Mouse (Mus musculus): ENCODE results near the gene Cyba. TPM values are rescaled to one million over a fixed set of nuclear protein-coding genes. Genes with fewer than 3 reads are reported as not detected.

The Cyba gene
- polyA plus RNA-seq, 1 experiment from 2014 or later, result 42.6 TPM

- H3K4me1 ChIP-seq, result peaks cover 15% of the 10 kb centered on the region
Observed at GRCm38 (mm10) chr8:122462510-122462909, 29.8 kb upstream of the Cyba start.

GRCm38 (mm10) chr8:122461473-122462148 lies 28.9 kb upstream of the Cyba start:
- H3K27ac ChIP-seq, result 0 out of 2 replicates have a peak overlapping the region, but pooled peaks have one; percentile 14
- peaks cover 15% of the 10 kb centered on the region for H3K4me1 ChIP-seq
- no peak overlapping the region for H3K4me2 ChIP-seq

More at GRCm38 (mm10) chr8:122462510-122462909, 29.8 kb upstream of the Cyba start:
- Histone ChIP-seq H3K9me3 (no peaks in the 10 kb centered on the region), H3K4me2 (no peak overlapping the region), H3K36me3 (replicated peaks) (peaks cover 13% of the 10 kb centered on the region), H3K4me3 (replicated peaks) (no peak overlapping the region), H3K27ac (no peak overlapping the region), H3K27me3 (peaks cover 66% of the 10 kb centered on the region), H3K9ac (no peak overlapping the region)
- 74% methylated on average over 8 of the region's 8 CpGs for WGBS
- no peak for ATAC-seq (ENCODE audit: low FRiP score)

DNA sequence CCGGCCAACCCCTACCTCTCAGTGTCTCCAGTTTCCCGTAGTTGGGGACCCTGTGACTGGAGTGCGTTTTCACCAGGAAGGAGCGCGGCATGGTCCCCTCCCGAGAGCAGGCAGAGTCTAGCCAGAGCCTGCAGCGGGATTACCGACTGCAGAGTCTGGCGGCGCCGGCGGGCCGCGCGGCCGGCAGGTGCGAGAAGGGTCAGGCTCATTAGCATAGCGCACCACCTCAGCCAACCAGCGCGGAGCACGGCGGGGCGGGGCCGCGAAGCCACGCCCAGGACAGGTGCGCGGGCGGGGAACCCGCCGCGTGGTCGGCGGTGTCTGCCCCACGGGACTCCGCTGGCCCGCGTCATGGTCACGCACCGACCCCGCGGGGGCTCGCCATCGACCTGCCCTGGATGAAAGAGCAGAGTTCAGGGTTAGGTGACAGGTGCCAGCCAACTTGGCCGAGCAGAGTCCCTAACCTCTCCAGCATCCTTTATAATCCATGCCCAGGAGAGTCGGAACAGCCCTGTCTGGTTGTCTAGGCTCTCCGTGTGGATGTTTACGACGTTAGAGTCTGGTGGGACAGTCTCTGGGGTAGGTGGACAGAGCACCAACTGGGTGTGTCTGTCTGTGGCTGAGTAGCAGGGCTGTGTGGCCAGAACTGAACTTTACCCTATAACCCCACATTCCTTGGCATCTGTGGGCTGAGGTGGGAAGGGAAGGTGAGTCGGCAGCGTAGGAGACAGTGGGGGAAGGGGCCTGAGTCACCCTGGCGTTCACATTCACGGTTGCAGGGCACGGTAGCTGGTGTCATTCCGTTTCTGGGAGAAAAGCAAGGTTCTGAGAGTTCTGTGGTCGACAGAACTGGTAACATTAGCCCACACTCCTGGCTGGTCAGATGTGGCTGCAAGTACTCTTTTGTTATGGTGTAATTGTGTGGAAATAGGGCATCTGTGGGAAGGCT lies 28.1 kb upstream of the Cyba start, which contains the start of gene Snai3:
Gene Snai3 (minus strand): TSS at position 210 of the 949 bp plus-strand sequence.
- peaks cover 15% of the 10 kb centered on the region for H3K4me1 ChIP-seq
- WGBS, result 2% methylated on average over 55 of the region's 56 CpGs
- peak; percentile 64 for ATAC-seq (ENCODE audit: low FRiP score)
- H3K9me3 ChIP-seq, result no peaks in the 10 kb centered on the region
- H3K27me3 ChIP-seq, result peaks cover 82% of the 10 kb centered on the region
- no peak within 1 kb of the TSS for H3K27ac ChIP-seq
- H3K9ac ChIP-seq, result peak within 1 kb of the TSS; percentile 40; the same call in 1 of the 2 replicates
- H3K4me3 ChIP-seq (replicated peaks), result peak within 1 kb of the TSS; percentile 37
- peak within 1 kb of the TSS; percentile 65 for H3K4me2 ChIP-seq
- no peaks in the 10 kb centered on the region for H3K36me3 ChIP-seq (replicated peaks)

More at GRCm38 (mm10) chr8:122461473-122462148, 28.9 kb upstream of the Cyba start:
- Histone ChIP-seq H3K36me3 (replicated peaks) (peaks cover 4% of the 10 kb centered on the region), H3K4me3 (replicated peaks) (no peak overlapping the region), H3K27me3 (peaks cover 75% of the 10 kb centered on the region), H3K9ac (no peak overlapping the region), H3K9me3 (no peaks in the 10 kb centered on the region)
- WGBS, result 62% methylated on average over 11 of the region's 11 CpGs
- ATAC-seq (ENCODE audit: low FRiP score), result no peak

DNA sequence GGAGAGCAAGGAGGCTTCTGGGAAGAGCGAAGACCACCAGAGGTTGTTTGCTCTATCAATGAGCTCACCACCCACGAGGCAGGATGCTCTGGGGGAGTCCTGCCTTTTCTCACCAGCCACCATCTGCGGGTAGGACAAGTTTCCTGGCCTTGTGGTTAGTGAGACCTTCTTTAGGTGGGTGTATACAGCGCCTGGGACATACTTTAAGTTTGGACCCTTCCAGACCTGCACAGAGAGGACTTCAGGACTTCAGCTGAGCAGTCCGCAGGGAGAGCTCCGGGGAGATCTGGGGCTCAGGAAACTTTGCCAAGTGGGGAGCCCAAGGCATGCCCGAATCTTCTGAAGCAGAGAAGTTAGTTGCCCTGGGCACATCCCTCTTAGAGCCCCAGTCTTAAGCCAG lies 27.3 kb upstream of the Cyba start:
- Histone ChIP-seq H3K27me3 (peaks cover 82% of the 10 kb centered on the region), H3K4me2 (peak overlapping the region; percentile 65), H3K36me3 (replicated peaks) (no peaks in the 10 kb centered on the region), H3K9ac (no peak overlapping the region), H3K4me3 (replicated peaks) (peak overlapping the region; percentile 37; the same call in 1 of the 2 replicates), H3K4me1 (peaks cover 15% of the 10 kb centered on the region), H3K9me3 (no peaks in the 10 kb centered on the region), H3K27ac (no peak overlapping the region)
- WGBS, result 30% methylated on average over 7 of the region's 7 CpGs
- ATAC-seq (ENCODE audit: low FRiP score), result no peak

- no peak overlapping the region for H3K4me3 ChIP-seq (replicated peaks)
- H3K27me3 ChIP-seq, result peaks cover 82% of the 10 kb centered on the region
- no peaks in the 10 kb centered on the region for H3K36me3 ChIP-seq (replicated peaks)
- no peak for ATAC-seq (ENCODE audit: low FRiP score)
- no peak overlapping the region for H3K4me2 ChIP-seq
- H3K9ac ChIP-seq, result no peak overlapping the region
- peaks cover 15% of the 10 kb centered on the region for H3K4me1 ChIP-seq
- H3K9me3 ChIP-seq, result no peaks in the 10 kb centered on the region
- H3K27ac ChIP-seq, result no peak overlapping the region
- WGBS, result 53% methylated on average over 6 of the region's 6 CpGs
Observed at GRCm38 (mm10) chr8:122459218-122459900, 26.6 kb upstream of the Cyba start.

GRCm38 (mm10) chr8:122457171-122457570 lies 24.4 kb upstream of the Cyba start:
- Histone ChIP-seq H3K36me3 (replicated peaks) (no peaks in the 10 kb centered on the region), H3K27me3 (peaks cover 61% of the 10 kb centered on the region), H3K4me1 (peaks cover 15% of the 10 kb centered on the region), H3K4me2 (no peak overlapping the region), H3K9ac (no peak overlapping the region), H3K27ac (no peak overlapping the region), H3K9me3 (no peaks in the 10 kb centered on the region), H3K4me3 (replicated peaks) (no peak overlapping the region)
- ATAC-seq (ENCODE audit: low FRiP score), result no peak
- WGBS, result 73% methylated on average over 11 of the region's 11 CpGs

DNA sequence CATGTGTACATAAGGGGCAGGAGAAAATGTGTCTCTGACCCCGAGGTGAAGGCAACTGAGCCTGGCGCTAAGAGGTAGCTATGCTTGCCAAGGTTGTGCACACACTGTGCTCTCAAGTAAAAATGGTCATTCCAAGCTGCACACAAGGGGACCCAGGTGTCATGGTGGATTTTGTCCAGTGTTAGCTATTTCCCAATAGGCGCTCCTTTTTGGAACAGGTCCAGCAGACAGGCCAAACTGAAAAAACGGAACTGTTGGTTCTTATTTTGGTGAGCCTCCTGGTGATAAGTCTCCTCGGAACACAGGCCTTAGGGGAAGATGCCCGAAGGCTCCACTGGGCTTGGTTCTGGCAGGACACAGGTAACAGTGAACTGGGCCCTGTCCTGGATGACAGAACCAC lies 21.7 kb upstream of the Cyba start:
- ATAC-seq (ENCODE audit: low FRiP score), result no peak
- Histone ChIP-seq H3K4me2 (no peak overlapping the region), H3K9me3 (no peaks in the 10 kb centered on the region), H3K27ac (no peak overlapping the region), H3K4me1 (no peaks in the 10 kb centered on the region), H3K9ac (no peak overlapping the region), H3K27me3 (peaks cover 34% of the 10 kb centered on the region), H3K36me3 (replicated peaks) (no peaks in the 10 kb centered on the region), H3K4me3 (replicated peaks) (no peak overlapping the region)
- 90% methylated on average over 6 of the region's 6 CpGs for WGBS

- ATAC-seq (ENCODE audit: low FRiP score), result no peak
- H3K4me3 ChIP-seq (replicated peaks), result no peak overlapping the region
- no peaks in the 10 kb centered on the region for H3K36me3 ChIP-seq (replicated peaks)
- peaks cover 17% of the 10 kb centered on the region for H3K27me3 ChIP-seq
- no peaks in the 10 kb centered on the region for H3K4me1 ChIP-seq
- H3K9me3 ChIP-seq, result no peaks in the 10 kb centered on the region
- H3K9ac ChIP-seq, result no peak overlapping the region
- WGBS, result 88% methylated on average over 10 of the region's 10 CpGs
- H3K4me2 ChIP-seq, result no peak overlapping the region
- no peak overlapping the region for H3K27ac ChIP-seq
Observed at GRCm38 (mm10) chr8:122452154-122452553, 19.4 kb upstream of the Cyba start.

DNA sequence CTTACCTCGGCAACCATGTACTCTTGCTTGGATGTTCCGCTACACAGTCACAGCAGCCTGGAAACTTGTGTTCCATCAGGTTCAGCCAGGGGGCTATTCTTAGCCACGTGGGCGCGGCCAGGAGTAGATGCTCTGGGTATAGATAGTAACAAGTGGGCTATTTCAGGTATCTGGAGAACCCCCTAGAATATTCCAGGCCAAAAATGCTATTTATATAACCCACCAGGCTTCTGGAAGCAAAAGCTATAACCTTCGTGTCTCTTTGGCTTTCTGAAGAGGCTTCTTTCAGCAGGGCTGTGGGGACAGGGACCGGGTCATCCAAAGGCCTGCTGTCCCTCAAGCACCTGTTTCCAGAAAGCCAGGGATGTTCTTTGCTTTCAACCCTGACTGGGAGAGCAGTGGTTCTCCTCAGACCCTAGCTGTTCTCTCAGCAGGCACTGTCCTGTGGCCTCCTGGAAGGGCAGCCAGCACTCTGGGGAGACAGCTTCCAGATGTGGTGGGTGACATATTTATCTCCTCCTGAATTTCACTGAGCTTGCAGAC lies 18.5 kb upstream of the Cyba start:
- H3K4me3 ChIP-seq (replicated peaks), result no peak overlapping the region
- H3K4me2 ChIP-seq, result no peak overlapping the region
- no peak for ATAC-seq (ENCODE audit: low FRiP score)
- no peak overlapping the region for H3K9ac ChIP-seq
- no peaks in the 10 kb centered on the region for H3K9me3 ChIP-seq
- H3K4me1 ChIP-seq, result no peaks in the 10 kb centered on the region
- H3K36me3 ChIP-seq (replicated peaks), result no peaks in the 10 kb centered on the region
- H3K27me3 ChIP-seq, result peaks cover 14% of the 10 kb centered on the region; the same call in 1 of the 2 replicates
- H3K27ac ChIP-seq, result no peak overlapping the region
- WGBS, result 82% methylated on average over 7 of the region's 7 CpGs

- WGBS, result 80% methylated on average over 3 of the region's 3 CpGs
- no peaks in the 10 kb centered on the region for H3K36me3 ChIP-seq (replicated peaks)
Observed at GRCm38 (mm10) chr8:122445203-122445602, 12.5 kb upstream of the Cyba start.

DNA sequence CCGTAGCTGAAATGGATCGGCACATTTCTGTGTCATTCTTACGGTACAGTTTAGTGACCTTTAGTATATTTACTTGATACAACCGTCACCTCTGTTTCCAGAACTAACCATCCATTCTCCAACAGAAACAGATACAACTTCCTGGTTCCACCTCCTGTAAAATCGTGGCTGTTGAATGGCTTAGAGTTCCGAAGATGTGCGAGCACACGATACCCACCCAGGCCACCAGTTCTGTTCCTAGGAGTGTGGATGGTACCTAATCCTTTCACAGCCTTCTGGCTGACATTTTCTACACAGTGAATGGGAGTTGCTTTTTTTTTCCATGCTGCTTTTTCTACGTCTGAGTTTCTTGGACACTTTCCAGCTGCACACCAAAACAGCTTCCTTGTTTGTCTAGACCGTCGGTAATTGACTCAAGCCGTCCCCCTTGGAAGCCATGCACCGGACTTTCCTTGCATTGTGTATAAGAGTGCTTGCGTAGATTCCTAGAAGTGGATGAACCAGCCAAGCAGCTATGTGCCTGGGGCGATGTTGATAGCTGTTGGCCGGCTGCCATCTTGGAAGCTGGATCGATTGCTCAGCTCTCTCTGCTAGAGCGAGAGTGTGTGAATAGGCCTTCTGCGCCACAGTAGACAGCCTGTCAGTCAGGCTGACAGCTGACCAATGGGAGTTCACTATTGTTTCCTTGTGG lies 11.5 kb upstream of the Cyba start:
- Histone ChIP-seq H3K9me3 (no peaks in the 10 kb centered on the region), H3K27me3 (0 out of 2 replicates have a peak, but pooled peaks cover 11% of the 10 kb centered on the region), H3K36me3 (replicated peaks) (peaks cover 10% of the 10 kb centered on the region), H3K4me3 (replicated peaks) (peak overlapping the region; percentile 63), H3K4me2 (peak overlapping the region; percentile 68), H3K9ac (peak overlapping the region; percentile 81), H3K27ac (peak overlapping the region; percentile 99), H3K4me1 (peaks cover 31% of the 10 kb centered on the region)
- ATAC-seq (ENCODE audit: low FRiP score), result peak; percentile 54
- whole genome bisulfite sequencing, result 20% methylated on average over 19 of the region's 19 CpGs

More at GRCm38 (mm10) chr8:122445203-122445602, 12.5 kb upstream of the Cyba start:
- Histone ChIP-seq H3K9ac (peak overlapping the region; percentile 17; the same call in 1 of the 2 replicates), H3K4me2 (peak overlapping the region; percentile 68), H3K27ac (peak overlapping the region; percentile 99; the same call in 1 of the 2 replicates), H3K4me1 (peaks cover 31% of the 10 kb centered on the region), H3K4me3 (replicated peaks) (no peak overlapping the region), H3K27me3 (0 out of 2 replicates have a peak, but pooled peaks cover 11% of the 10 kb centered on the region), H3K9me3 (no peaks in the 10 kb centered on the region)
- ATAC-seq (ENCODE audit: low FRiP score), result no peak
